Mouse (Mus musculus) limb, embryonic 14.5 days (tissue): ENCODE results near the gene Fam213a. TPM values are rescaled to one million over a fixed set of nuclear protein-coding genes. Genes with fewer than 3 reads are reported as not detected.
A peak's percentile ranks its signal among the peaks of the same experiment; 100 is the strongest.
"Not testable (repeated sequence)": the region's sequence is repeated elsewhere in the genome, so short reads cannot be mapped to it uniquely, and the experiment has no call there.

Experiments
- ATAC-seq: fragments of 200-750 bp; cut with Nextera tagmentation; 2 replicates; pipeline ENCODE4 v1.8.0; 2017; ENCODE audit warnings: low read depth, moderate number of reproducible peaks, moderate TSS enrichment; ENCODE audit not compliant: low FRiP score
- DNase-seq: peaks from one replicate; pipeline ENCODE4 v3.0.0-alpha.2; 2015; ENCODE audit warnings: low spot score
- H3K27ac ChIP-seq: fragments of 300-500 bp; sonication (generic); replicated peaks from 2 replicates; pipeline ENCODE4 v1.5.1; 2014; ENCODE audit warnings: low read depth, mild to moderate bottlenecking, low read length, moderate library complexity, mixed read lengths
- H3K27me3 ChIP-seq: fragments of 300-500 bp; sonication (generic); 2 replicates; pipeline ENCODE4 v1.6.1; 2014; ENCODE audit warnings: low read length, mixed read lengths; ENCODE audit not compliant: control insufficient read depth, insufficient read depth
- H3K36me3 ChIP-seq: fragments of 300-500 bp; sonication (generic); 2 replicates; pipeline ENCODE4 v1.6.1; 2014; ENCODE audit warnings: mild to moderate bottlenecking, low read length, moderate library complexity, mixed read lengths; ENCODE audit not compliant: control insufficient read depth, insufficient read depth
- H3K4me1 ChIP-seq: fragments of 300-500 bp; sonication (generic); 2 replicates; pipeline ENCODE4 v1.6.1; 2014; ENCODE audit warnings: antibody characterized with exemption, low read length, mixed read lengths; ENCODE audit not compliant: control insufficient read depth, insufficient read depth
- H3K4me2 ChIP-seq: fragments of 300-500 bp; sonication (generic); replicated peaks from 2 replicates; pipeline ENCODE4 v1.6.1; 2014; ENCODE audit warnings: low read depth, mild to moderate bottlenecking, low read length, moderate library complexity; ENCODE audit not compliant: severe bottlenecking
- H3K4me3 ChIP-seq: fragments of 300-500 bp; sonication (generic); replicated peaks from 2 replicates; pipeline ENCODE4 v1.5.1; 2014; ENCODE audit warnings: low read length
- H3K9ac ChIP-seq: fragments of 300-500 bp; sonication (generic); 2 replicates; pipeline ENCODE4 v1.6.1; 2014; ENCODE audit warnings: mild to moderate bottlenecking, low read depth, low read length, moderate library complexity; ENCODE audit not compliant: severe bottlenecking
- H3K9me3 ChIP-seq: fragments of 300-500 bp; sonication (generic); 2 replicates; pipeline ENCODE4 v1.6.1; 2016; ENCODE audit warnings: low read length; ENCODE audit not compliant: control insufficient read depth
- POLR2A ChIP-seq: fragments of 200-500 bp; IDR thresholded peaks from 2 replicates; pipeline ENCODE4 v1.8.0; 2012; ENCODE audit warnings: inconsistent platforms, mild to moderate bottlenecking, moderate library complexity, borderline replicate concordance; ENCODE audit not compliant: insufficient read depth, insufficient read length; ENCODE audit errors: extremely low read depth
- WGBS: fragments of 180-500 bp; shearing (Covaris S2); extraction: QIAGEN DNeasy Blood & Tissue Kit; methylation state at CpG from one replicate; pipeline ENCODE4 v1.1.7; 2014; 5-methylcytosine and 5-hydroxymethylcytosine counted together
- polyA plus RNA-seq, 2 experiments: library from polyadenylated mRNA; depleted of rRNA in 1 of 2; stranded (reverse) in 1 of 2; unstranded in 1 of 2; fragments of >200 nt; fragmentation: Nextera tagmentation in 1 of 2; extraction: Ambion mirVana in 1 of 2; gene quantifications; 2 replicates each; pipeline versions ENCODE4 v1.2.1 to v1.2.3; 2012 to 2014

Gene Fam213a
- polyA plus RNA-seq (2012; rRNA removed) (13.7 and 19.6 TPM in 2 replicates), polyA plus RNA-seq (2014; fragmentation: Nextera tagmentation; extraction: Ambion mirVana) (27.1 and 29.8 TPM in 2 replicates)

DNA sequence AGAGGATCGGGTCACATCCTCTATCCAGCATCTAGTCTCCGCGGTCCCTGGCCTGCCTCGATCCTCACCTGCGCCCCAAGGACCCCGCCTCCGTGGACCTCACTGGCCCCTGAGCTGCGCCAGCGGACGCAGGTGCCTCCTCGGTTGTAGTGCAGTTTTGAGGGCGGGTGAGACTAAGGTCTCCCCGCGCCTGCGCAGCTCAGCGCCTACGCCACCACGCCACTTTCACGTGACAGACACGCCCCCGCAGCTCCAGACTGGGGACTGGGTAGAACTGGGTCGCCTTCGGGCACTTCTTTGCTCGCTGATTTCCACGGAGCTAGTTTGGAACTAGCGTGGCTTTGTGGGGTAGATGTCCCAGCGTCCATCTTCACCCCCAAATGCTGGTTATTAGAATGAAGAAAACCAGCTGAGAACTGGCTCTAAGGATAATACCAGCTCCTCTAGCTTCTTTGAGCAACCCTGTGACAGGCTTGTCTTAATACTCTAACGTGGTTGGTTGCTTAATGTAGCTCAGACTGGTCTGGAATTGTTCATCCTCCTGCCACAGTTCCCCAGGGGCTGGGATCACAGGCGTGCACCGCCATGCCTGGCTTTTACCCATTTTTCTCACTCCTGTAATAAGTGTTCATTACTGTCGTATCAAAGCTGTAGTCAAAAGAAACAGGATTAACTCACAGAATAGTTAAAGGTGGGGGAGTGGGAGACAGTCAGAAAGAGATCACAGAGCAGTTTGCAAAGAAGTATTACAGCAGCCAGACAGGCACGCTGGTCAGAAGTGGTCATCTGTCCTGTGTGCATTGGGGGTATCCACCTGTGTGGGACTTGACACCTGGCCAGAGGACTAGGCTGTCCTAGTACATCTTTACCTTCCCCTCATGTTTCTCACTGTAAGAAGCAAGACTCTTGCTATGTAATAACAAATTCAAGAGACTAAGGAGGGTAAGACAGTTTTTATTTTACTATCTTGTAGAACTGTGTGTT, at the start of gene Fam213a:
Fam213a (minus strand) TSS at position 159 of the 984 bp plus-strand sequence.
- Histone ChIP-seq H3K36me3 (no peaks in the 10 kb centered on the region), H3K4me3 (peak within 1 kb of the TSS; percentile 47), H3K4me1 (0 out of 2 replicates have a peak, but pooled peaks cover 7% of the 10 kb centered on the region), H3K27me3 (no peaks in the 10 kb centered on the region), H3K27ac (no peak within 1 kb of the TSS), H3K9ac (peak within 1 kb of the TSS; percentile 65), H3K9me3 (no peaks in the 10 kb centered on the region), H3K4me2 (peak within 1 kb of the TSS; percentile 73)
- peak; percentile 58; the same call in 1 of the 2 replicates for TF ChIP-seq POLR2A
- 2% methylated on average over 32 of the region's 32 CpGs for WGBS
- ATAC-seq (peak; percentile 95), DNase-seq (peak; percentile 89)

DNA sequence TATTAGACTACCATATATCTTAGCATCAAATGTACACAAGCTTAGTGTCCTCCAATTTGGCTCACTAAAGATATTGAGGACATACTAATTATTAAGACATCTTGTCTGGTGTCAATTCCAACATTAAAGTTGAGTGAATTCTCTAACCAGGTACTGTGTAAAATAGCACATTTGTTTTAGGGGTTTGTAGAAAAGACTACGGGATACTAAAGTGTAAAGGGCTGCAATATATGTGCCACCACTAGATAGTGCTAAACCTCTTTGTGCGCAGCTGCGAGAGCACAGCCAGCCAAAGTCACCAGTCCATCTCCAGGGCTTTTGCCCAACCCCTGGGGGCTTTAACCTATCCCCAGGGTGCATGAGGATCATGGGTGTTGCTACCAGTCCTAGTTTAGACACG, 39.6 kb upstream of the Fam213a start:
- WGBS: 68% methylated on average over 3 of the region's 4 CpGs
- not testable (repeated sequence) for H3K9ac ChIP-seq, H3K4me1 ChIP-seq, H3K9me3 ChIP-seq, ATAC-seq, DNase-seq, H3K36me3 ChIP-seq, H3K4me2 ChIP-seq, H3K4me3 ChIP-seq, H3K27ac ChIP-seq, H3K27me3 ChIP-seq

DNA sequence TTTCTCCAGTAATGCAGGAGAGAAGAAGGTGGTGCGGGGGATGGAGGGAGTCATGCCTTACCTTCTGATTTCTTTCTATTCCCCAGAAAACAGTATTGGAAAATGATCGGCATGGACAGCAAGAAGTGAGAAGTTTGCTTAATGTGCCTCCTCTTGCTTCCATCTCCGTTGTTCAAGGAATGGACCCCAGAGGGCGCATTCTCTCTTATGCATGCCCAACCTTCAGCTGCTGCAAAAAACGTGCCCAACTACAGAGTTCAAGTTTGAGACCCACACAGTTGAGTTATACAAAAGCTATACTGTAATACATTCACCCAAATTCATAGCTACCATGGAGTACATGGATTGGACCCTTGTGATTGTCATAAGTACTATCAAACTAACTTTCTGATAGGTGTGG, 38.9 kb upstream of the Fam213a start:
- H3K9me3 ChIP-seq: no peaks in the 10 kb centered on the region
- no peaks in the 10 kb centered on the region for H3K27me3 ChIP-seq
- H3K4me1 ChIP-seq: no peaks in the 10 kb centered on the region
- H3K4me3 ChIP-seq: no peak overlapping the region
- H3K9ac ChIP-seq: no peak overlapping the region
- no peak for ATAC-seq
- H3K36me3 ChIP-seq: no peaks in the 10 kb centered on the region
- H3K27ac ChIP-seq: no peak overlapping the region
- no peak for TF ChIP-seq POLR2A
- DNase-seq: no peak
- H3K4me2 ChIP-seq: no peak overlapping the region
- 73% methylated on average over 5 of the region's 5 CpGs for WGBS

DNA sequence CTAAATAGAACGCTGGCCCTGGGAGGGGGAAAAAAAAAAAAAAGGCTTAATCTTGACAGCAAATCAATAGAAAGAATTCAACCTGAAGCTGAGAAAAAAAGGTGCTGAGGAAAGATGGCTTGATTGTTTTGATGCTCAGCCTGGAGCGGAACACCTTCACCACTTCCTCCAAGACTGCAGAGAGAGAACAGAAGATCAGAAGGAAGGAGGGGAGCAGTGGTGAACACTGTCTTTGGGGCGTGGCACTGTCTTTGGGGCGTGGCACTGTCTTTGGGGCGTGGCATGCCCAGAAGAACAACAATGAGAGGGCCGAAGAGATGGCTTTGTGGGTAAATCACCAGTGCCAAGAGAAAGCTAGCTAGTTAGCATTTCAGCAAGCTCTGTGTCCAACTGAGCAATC, 36.9 kb upstream of the Fam213a start:
- DNase-seq (no peak), ATAC-seq (no peak)
- no peaks in the 10 kb centered on the region for H3K4me1 ChIP-seq
- no peak overlapping the region for H3K27ac ChIP-seq
- H3K4me2 ChIP-seq: no peak overlapping the region
- H3K9me3 ChIP-seq: no peaks in the 10 kb centered on the region
- 66% methylated on average over 6 of the region's 6 CpGs for WGBS
- no peak overlapping the region for H3K4me3 ChIP-seq
- no peaks in the 10 kb centered on the region for H3K27me3 ChIP-seq
- no peak overlapping the region for H3K9ac ChIP-seq
- no peaks in the 10 kb centered on the region for H3K36me3 ChIP-seq
- no peak for TF ChIP-seq POLR2A

DNA sequence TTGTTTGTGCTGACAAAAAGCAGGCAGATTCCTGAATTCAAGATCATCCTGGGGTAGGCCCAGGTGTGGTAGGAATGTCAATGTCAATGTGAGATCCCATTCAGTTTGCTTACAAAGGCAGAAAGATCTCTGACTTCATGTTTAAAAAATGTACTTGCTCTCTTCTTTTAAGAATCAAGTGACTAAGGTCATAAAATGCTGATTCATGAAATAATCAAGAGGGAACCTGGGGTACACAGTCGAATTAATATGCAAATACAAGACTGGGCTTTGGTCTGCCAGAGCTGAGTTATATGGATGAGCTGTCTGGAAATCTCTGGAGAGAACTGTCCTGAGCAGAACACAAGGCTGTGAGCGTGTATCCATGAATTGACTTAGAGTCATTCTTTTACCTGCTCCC, 33.8 kb upstream of the Fam213a start:
- TF ChIP-seq POLR2A: no peak
- no peak for ATAC-seq
- H3K4me3 ChIP-seq: no peak overlapping the region
- H3K27ac ChIP-seq: no peak overlapping the region
- no peaks in the 10 kb centered on the region for H3K9me3 ChIP-seq
- H3K36me3 ChIP-seq: no peaks in the 10 kb centered on the region
- no peak for DNase-seq
- no peaks in the 10 kb centered on the region for H3K27me3 ChIP-seq
- H3K9ac ChIP-seq: no peak overlapping the region
- no peak overlapping the region for H3K4me2 ChIP-seq
- WGBS: 65% methylated on average over 2 of the region's 2 CpGs
- H3K4me1 ChIP-seq: no peaks in the 10 kb centered on the region
